Mouse (Mus musculus): ENCODE data around the gene Fgfr2. TPM values are rescaled to one million over a fixed set of nuclear protein-coding genes. Genes with fewer than 3 reads are reported as not detected.

Gene Fgfr2
- total and polyA plus RNA-seq, 2 experiments from 2014 or later, result 17.1 to 47.6 TPM

- DNase-seq, result no peak
- Histone ChIP-seq H3K9me3 (ENCODE audit: low read length) (no peaks in the 10 kb centered on the region), H3K36me3 (ENCODE audit: insufficient read depth) (no peaks in the 10 kb centered on the region), H3K4me1 (ENCODE audit: insufficient read depth) (0 out of 2 replicates have a peak, but pooled peaks cover 4% of the 10 kb centered on the region), H3K4me2 (ENCODE audit: low read depth) (no peak overlapping the region), H3K4me3 (ENCODE audit: low read depth, low read length) (no peak overlapping the region), H3K27me3 (ENCODE audit: insufficient read depth, low read length) (no peaks in the 10 kb centered on the region), H3K9ac (no peak overlapping the region), H3K27ac (ENCODE audit: low read depth, low read length) (no peak overlapping the region)
- WGBS, result 21% methylated on average over 9 of the region's 9 CpGs
- no peak for ATAC-seq
- TF ChIP-seq CTCF (IDR thresholded peaks at IDR 0.05; ENCODE audit: low read depth), result no peak
Observed at GRCm38 (mm10) chr7:132658058-132658450, 465.1 kb downstream of the Fgfr2 start.

DNA sequence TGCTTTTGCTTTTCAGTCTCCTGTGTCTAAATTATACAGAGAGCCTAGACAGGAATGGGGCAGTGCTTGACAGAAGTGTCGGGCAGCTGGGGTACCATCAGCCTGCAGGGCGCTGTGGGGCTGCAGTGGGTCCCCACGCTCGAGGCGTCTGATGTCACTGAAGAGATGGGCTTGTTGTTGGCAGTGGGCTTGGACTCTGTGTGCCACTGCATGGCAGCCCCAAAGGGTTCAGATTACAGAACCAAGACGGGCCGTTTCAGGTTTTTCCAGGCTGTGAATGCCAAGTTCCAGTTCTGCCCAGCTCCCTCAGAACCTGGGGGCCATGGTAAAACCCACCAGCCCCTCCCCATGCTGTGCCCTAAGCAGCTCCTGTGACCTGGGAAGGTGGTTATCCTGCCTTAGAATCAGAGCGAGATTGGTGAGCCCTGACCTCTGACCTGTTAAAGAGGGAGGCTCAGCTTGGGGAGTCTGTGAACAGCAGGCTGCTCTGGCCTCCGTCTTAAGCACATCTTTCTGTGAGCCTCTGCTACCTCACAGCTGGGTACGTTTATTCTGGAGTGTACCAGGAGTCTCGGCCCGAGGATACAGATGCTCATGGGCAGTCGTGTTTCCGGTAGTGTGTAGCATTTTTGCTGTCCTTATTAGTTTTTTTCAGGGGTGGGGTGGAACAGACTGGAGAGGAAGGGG is 465.6 kb downstream of the Fgfr2 start:
- ATAC-seq, result no peak
- WGBS, result 40% methylated on average over 14 of the region's 14 CpGs
- Histone ChIP-seq H3K9ac (no peak overlapping the region), H3K36me3 (ENCODE audit: insufficient read depth) (no peaks in the 10 kb centered on the region), H3K27me3 (ENCODE audit: insufficient read depth, low read length) (no peaks in the 10 kb centered on the region), H3K9me3 (ENCODE audit: low read length) (no peaks in the 10 kb centered on the region), H3K4me3 (ENCODE audit: low read depth, low read length) (no peak overlapping the region), H3K27ac (ENCODE audit: low read depth, low read length) (no peak overlapping the region), H3K4me2 (ENCODE audit: low read depth) (no peak overlapping the region), H3K4me1 (ENCODE audit: insufficient read depth) (0 out of 2 replicates have a peak, but pooled peaks cover 4% of the 10 kb centered on the region)
- no peak for TF ChIP-seq CTCF (IDR thresholded peaks at IDR 0.05; ENCODE audit: low read depth)
- DNase-seq, result no peak

DNA sequence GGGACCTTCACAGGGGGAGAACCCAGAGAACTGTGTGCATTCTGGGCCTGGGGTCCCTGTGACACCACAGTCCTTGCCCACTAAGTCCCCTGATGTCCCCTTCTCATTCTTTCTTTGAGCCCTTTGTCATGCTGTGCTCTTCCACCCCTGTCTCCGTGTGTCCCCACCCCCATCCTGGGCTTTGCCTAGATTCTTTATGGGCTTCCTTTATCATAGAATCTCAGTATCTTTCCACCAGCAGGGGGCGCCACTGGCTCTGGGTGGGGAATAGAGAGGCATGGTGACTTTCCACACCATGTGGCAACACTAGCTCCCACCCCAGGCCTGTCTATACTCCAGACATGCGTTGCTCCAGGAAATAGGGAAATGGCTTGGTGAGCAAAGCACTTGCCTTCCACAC is 466.6 kb downstream of the Fgfr2 start:
- Histone ChIP-seq H3K9me3 (ENCODE audit: low read length) (no peaks in the 10 kb centered on the region), H3K36me3 (ENCODE audit: insufficient read depth) (no peaks in the 10 kb centered on the region), H3K4me3 (ENCODE audit: low read depth, low read length) (no peak overlapping the region), H3K9ac (no peak overlapping the region), H3K4me2 (ENCODE audit: low read depth) (no peak overlapping the region), H3K27ac (ENCODE audit: low read depth, low read length) (peak overlapping the region; percentile 68), H3K4me1 (ENCODE audit: insufficient read depth) (0 out of 2 replicates have a peak, but pooled peaks cover 4% of the 10 kb centered on the region), H3K27me3 (ENCODE audit: insufficient read depth, low read length) (no peaks in the 10 kb centered on the region)
- ATAC-seq (peak; percentile 83), DNase-seq (peak; percentile 88)
- 4% methylated on average over 3 of the region's 3 CpGs for WGBS
- TF ChIP-seq CTCF (IDR thresholded peaks at IDR 0.05; ENCODE audit: low read depth), result peak; percentile 82

GRCm38 (mm10) chr7:132656075-132656474 is 467.1 kb downstream of the Fgfr2 start:
- peak; percentile 98 for TF ChIP-seq CTCF (IDR thresholded peaks at IDR 0.05; ENCODE audit: low read depth)
- Histone ChIP-seq H3K4me3 (ENCODE audit: low read depth, low read length) (no peak overlapping the region), H3K27me3 (ENCODE audit: insufficient read depth, low read length) (no peaks in the 10 kb centered on the region), H3K36me3 (ENCODE audit: insufficient read depth) (no peaks in the 10 kb centered on the region), H3K4me2 (ENCODE audit: low read depth) (no peak overlapping the region), H3K4me1 (ENCODE audit: insufficient read depth) (0 out of 2 replicates have a peak, but pooled peaks cover 4% of the 10 kb centered on the region), H3K9me3 (ENCODE audit: low read length) (no peaks in the 10 kb centered on the region), H3K9ac (no peak overlapping the region), H3K27ac (ENCODE audit: low read depth, low read length) (peak overlapping the region; percentile 68)
- peak; percentile 94 for DNase-seq
- ATAC-seq, result peak; percentile 88
- 11% methylated on average over 9 of the region's 9 CpGs for WGBS

GRCm38 (mm10) chr7:132654412-132654811 is 468.7 kb downstream of the Fgfr2 start:
- WGBS, result 82% methylated on average over 3 of the region's 3 CpGs
- TF ChIP-seq CTCF (IDR thresholded peaks at IDR 0.05; ENCODE audit: low read depth), result no peak
- H3K36me3 ChIP-seq (ENCODE audit: insufficient read depth), result no peaks in the 10 kb centered on the region
- H3K4me3 ChIP-seq (ENCODE audit: low read depth, low read length), result no peak overlapping the region
- H3K4me1 ChIP-seq (ENCODE audit: insufficient read depth), result 0 out of 2 replicates have a peak, but pooled peaks cover 4% of the 10 kb centered on the region
- no peaks in the 10 kb centered on the region for H3K9me3 ChIP-seq (ENCODE audit: low read length)
- no peaks in the 10 kb centered on the region for H3K27me3 ChIP-seq (ENCODE audit: insufficient read depth, low read length)
- no peak for ATAC-seq
- no peak for DNase-seq
- H3K27ac ChIP-seq (ENCODE audit: low read depth, low read length), result no peak overlapping the region
- no peak overlapping the region for H3K9ac ChIP-seq
- H3K4me2 ChIP-seq (ENCODE audit: low read depth), result no peak overlapping the region

DNA sequence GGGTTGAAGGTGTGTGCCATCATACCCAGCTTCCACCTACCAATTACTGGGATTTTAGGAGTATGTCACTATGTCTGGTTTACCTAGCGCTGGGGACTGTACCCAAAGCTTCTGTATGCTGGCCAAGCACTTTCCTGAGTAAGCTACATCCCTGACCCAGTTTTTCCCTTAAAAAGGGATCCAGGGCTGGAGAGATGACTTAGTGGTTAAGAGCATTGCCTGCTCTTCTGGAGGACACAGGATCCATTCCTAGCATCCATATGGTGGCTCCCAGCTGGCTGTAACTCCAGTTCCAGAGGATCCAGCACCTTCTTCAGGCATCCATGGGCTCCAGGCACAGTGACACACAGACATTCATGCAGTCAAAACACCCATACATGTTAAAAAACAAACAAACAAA is 476.6 kb downstream of the Fgfr2 start:
- ATAC-seq (no peak), DNase-seq (no peak)
- no peak overlapping the region for H3K27ac ChIP-seq (ENCODE audit: low read depth, low read length)
- H3K36me3 ChIP-seq (ENCODE audit: insufficient read depth), result no peaks in the 10 kb centered on the region; the same call in 1 of the 2 replicates
- no peak overlapping the region for H3K9ac ChIP-seq
- TF ChIP-seq CTCF (IDR thresholded peaks at IDR 0.05; ENCODE audit: low read depth), result no peak
- no peak overlapping the region for H3K4me3 ChIP-seq (ENCODE audit: low read depth, low read length)
- H3K27me3 ChIP-seq (ENCODE audit: insufficient read depth, low read length), result no peaks in the 10 kb centered on the region
- H3K9me3 ChIP-seq (ENCODE audit: low read length), result no peaks in the 10 kb centered on the region
- WGBS, result 100% methylated on average over 1 of the region's 1 CpGs
- H3K4me2 ChIP-seq (ENCODE audit: low read depth), result no peak overlapping the region
- H3K4me1 ChIP-seq (ENCODE audit: insufficient read depth), result no peaks in the 10 kb centered on the region

DNA sequence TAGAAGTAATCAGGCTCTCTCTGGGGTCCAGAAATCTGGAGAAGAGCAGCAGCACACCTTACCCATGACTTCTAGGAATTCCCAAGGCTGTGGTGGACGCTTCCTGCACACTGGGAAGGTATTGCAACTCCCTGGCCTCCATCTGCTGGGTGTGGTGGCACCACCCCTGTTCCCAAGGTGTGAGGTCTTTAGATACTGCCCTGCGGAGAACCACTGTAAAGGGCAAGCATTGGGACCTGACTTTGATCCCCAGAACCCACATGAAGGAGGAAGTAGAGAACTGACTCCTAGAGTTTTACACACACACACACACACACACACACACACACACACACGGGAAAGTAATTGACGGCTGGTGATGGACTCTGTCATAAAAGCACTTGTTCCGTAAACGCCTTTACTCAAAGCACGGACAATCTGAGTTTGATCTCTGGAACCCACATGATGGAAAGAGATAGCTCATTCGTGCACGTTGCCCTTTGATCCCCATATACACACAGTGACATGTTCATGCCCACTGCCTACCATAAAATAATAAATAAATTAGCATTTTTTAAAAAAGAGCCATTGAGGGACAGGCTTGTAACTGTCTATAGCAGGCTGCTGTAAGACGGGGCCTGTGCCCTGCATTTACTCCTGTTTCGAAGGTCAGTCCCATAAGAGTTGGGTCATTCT is 478.4 kb downstream of the Fgfr2 start:
- ATAC-seq, result no peak
- DNase-seq, result no peak
- TF ChIP-seq CTCF (IDR thresholded peaks at IDR 0.05; ENCODE audit: low read depth), result no peak
- Histone ChIP-seq H3K27ac (ENCODE audit: low read depth, low read length) (no peak overlapping the region), H3K9me3 (ENCODE audit: low read length) (no peaks in the 10 kb centered on the region), H3K36me3 (ENCODE audit: insufficient read depth) (no peaks in the 10 kb centered on the region; the same call in 1 of the 2 replicates), H3K27me3 (ENCODE audit: insufficient read depth, low read length) (no peaks in the 10 kb centered on the region), H3K9ac (no peak overlapping the region), H3K4me2 (ENCODE audit: low read depth) (no peak overlapping the region), H3K4me1 (ENCODE audit: insufficient read depth) (no peaks in the 10 kb centered on the region), H3K4me3 (ENCODE audit: low read depth, low read length) (no peak overlapping the region)
- WGBS, result 85% methylated on average over 11 of the region's 11 CpGs

Data from forebrain, postnatal 0 days (tissue).